Mouse (Mus musculus): ENCODE data around the gene Sparcl1. TPM values are rescaled to one million over a fixed set of nuclear protein-coding genes. Genes with fewer than 3 reads are reported as not detected.

The Sparcl1 gene
- polyA plus RNA-seq (2017; shearing (Covaris generic)) = not detected

GRCm38 (mm10) chr5:104113491-104114172, at the start of gene Sparcl1:
Gene Sparcl1 (minus strand): TSS chr5:104113733.

GRCm38 (mm10) chr5:104077508-104077907, 36.0 kb downstream of the Sparcl1 start, which contains the start of gene Gm17660:
Gene Gm17660 (minus strand): TSS chr5:104077608.

GRCm38 (mm10) chr5:104046256-104047199, 67.0 kb downstream of the Sparcl1 start, which contains the start of gene Nudt9:
Gene Nudt9 (plus strand): TSS chr5:104046306.

Other genes with a start within 250 kb of the Sparcl1 start
- 6.0 TPM for gene Klhl8, start 202.5 kb downstream of the Sparcl1 start, polyA plus RNA-seq (2017; shearing (Covaris generic))
- gene Hsd17b13, start 136.3 kb downstream of the Sparcl1 start, polyA plus RNA-seq (2017; shearing (Covaris generic)) = not detected
- 1.7 TPM for gene Hsd17b11, start 91.8 kb downstream of the Sparcl1 start, polyA plus RNA-seq (2017; shearing (Covaris generic))
- 55.3 TPM for gene Nudt9, start 67.4 kb downstream of the Sparcl1 start, polyA plus RNA-seq (2017; shearing (Covaris generic))
- gene Gm17660, start 36.1 kb downstream of the Sparcl1 start, polyA plus RNA-seq (2017; shearing (Covaris generic)) = not detected
- gene Dspp, start 57.0 kb upstream of the Sparcl1 start, polyA plus RNA-seq (2017; shearing (Covaris generic)) = not detected
- gene Dmp1, start 88.9 kb upstream of the Sparcl1 start, polyA plus RNA-seq (2017; shearing (Covaris generic)) = not detected
- gene Ibsp, start 185.4 kb upstream of the Sparcl1 start, polyA plus RNA-seq (2017; shearing (Covaris generic)) = not detected
- not detected for gene Mepe, start 211.6 kb upstream of the Sparcl1 start, polyA plus RNA-seq (2017; shearing (Covaris generic))

Measured in effector memory CD4-positive, alpha-beta T cell, adult 7 months (primary cell).